Mouse (Mus musculus): ENCODE results near the gene Ifi205. TPM values are rescaled to one million over a fixed set of nuclear protein-coding genes. Genes with fewer than 3 reads are reported as not detected.
"Not testable (repeated sequence)": the region's sequence is repeated elsewhere in the genome, so short reads cannot be mapped to it uniquely, and the experiment has no call there.

The Ifi205 gene
- polyA plus RNA-seq, 1 experiment from 2014 or later: 40.1 TPM

GRCm38 (mm10) chr1:174035841-174036240 is 4.2 kb upstream of the Ifi205 start:
- no peak overlapping the region for H3K4me3 ChIP-seq (ENCODE audit: inconsistent target)
- no peak overlapping the region for H3K27ac ChIP-seq
- 67% methylated on average over 4 of the region's 4 CpGs for WGBS (ENCODE audit: missing documents)
- peaks cover 7% of the 10 kb centered on the region; the same call in 1 of the 2 replicates for H3K79me2 ChIP-seq (ENCODE audit: inconsistent target)
- no peaks in the 10 kb centered on the region for H3K36me3 ChIP-seq (ENCODE audit: inconsistent target)

GRCm38 (mm10) chr1:174007050-174007449 is 24.6 kb downstream of the Ifi205 start:
- not testable (repeated sequence) for H3K27ac ChIP-seq; H3K79me2 ChIP-seq (ENCODE audit: inconsistent target); H3K4me3 ChIP-seq (ENCODE audit: inconsistent target); H3K36me3 ChIP-seq (ENCODE audit: inconsistent target)

- not testable (repeated sequence) for H3K4me3 ChIP-seq (ENCODE audit: inconsistent target); H3K79me2 ChIP-seq (ENCODE audit: inconsistent target); H3K36me3 ChIP-seq (ENCODE audit: inconsistent target)
- WGBS (ENCODE audit: missing documents): 0% methylated on average over 1 of the region's 3 CpGs
- H3K27ac ChIP-seq: peak overlapping the region; percentile 38
Measured at GRCm38 (mm10) chr1:174004352-174005109, 27.1 kb downstream of the Ifi205 start.

GRCm38 (mm10) chr1:173995003-173995402 is 36.6 kb downstream of the Ifi205 start:
- 95% methylated on average over 4 of the region's 4 CpGs for WGBS (ENCODE audit: missing documents)
- H3K36me3 ChIP-seq (ENCODE audit: inconsistent target): no peaks in the 10 kb centered on the region
- H3K79me2 ChIP-seq (ENCODE audit: inconsistent target): no peaks in the 10 kb centered on the region
- H3K27ac ChIP-seq: no peak overlapping the region
- no peak overlapping the region for H3K4me3 ChIP-seq (ENCODE audit: inconsistent target)

GRCm38 (mm10) chr1:173982694-173983305 is 48.8 kb downstream of the Ifi205 start, which contains the start of gene Ifi202b:
Gene Ifi202b (minus strand): TSS chr1:173982744.
- not testable (repeated sequence) for H3K27ac ChIP-seq; H3K36me3 ChIP-seq (ENCODE audit: inconsistent target); H3K4me3 ChIP-seq (ENCODE audit: inconsistent target); H3K79me2 ChIP-seq (ENCODE audit: inconsistent target)
- WGBS (ENCODE audit: missing documents): 94% methylated on average over 2 of the region's 6 CpGs

- not testable (repeated sequence) for H3K36me3 ChIP-seq (ENCODE audit: inconsistent target); H3K79me2 ChIP-seq (ENCODE audit: inconsistent target); H3K4me3 ChIP-seq (ENCODE audit: inconsistent target)
Measured at GRCm38 (mm10) chr1:173981038-173981437, 50.6 kb downstream of the Ifi205 start.

GRCm38 (mm10) chr1:173977622-173978021 is 54.0 kb downstream of the Ifi205 start:
- H3K36me3 ChIP-seq (ENCODE audit: inconsistent target): no peaks in the 10 kb centered on the region
- no peaks in the 10 kb centered on the region for H3K79me2 ChIP-seq (ENCODE audit: inconsistent target)
- no peak overlapping the region for H3K27ac ChIP-seq
- no peak overlapping the region for H3K4me3 ChIP-seq (ENCODE audit: inconsistent target)

More at GRCm38 (mm10) chr1:173981038-173981437, 50.6 kb downstream of the Ifi205 start:
- not testable (repeated sequence) for H3K27ac ChIP-seq
- 94% methylated on average over 3 of the region's 3 CpGs for WGBS (ENCODE audit: missing documents)

GRCm38 (mm10) chr1:173973111-173973510 is 58.5 kb downstream of the Ifi205 start:
- Histone ChIP-seq H3K4me3 (ENCODE audit: inconsistent target) (no peak overlapping the region), H3K27ac (no peak overlapping the region), H3K36me3 (ENCODE audit: inconsistent target) (no peaks in the 10 kb centered on the region), H3K79me2 (ENCODE audit: inconsistent target) (no peaks in the 10 kb centered on the region)

Other genes with a start within 250 kb of the Ifi205 start
- gene Ifi211, start 118.8 kb downstream of the Ifi205 start, polyA plus RNA-seq (2018): 272 to 390 TPM (median 361 TPM) in 3 replicates
- 117 to 429 TPM (median 360 TPM) in 3 replicates for gene Mndal, start 89.3 kb downstream of the Ifi205 start, polyA plus RNA-seq (2018)
- 62.5 to 252 TPM (median 140 TPM) in 3 replicates for gene Ifi203, start 89.1 kb downstream of the Ifi205 start, polyA plus RNA-seq (2018)
- not detected in 3 replicates for gene Ifi202b, start 49.1 kb downstream of the Ifi205 start, polyA plus RNA-seq (2018)
- gene Olfr433, start 8.9 kb upstream of the Ifi205 start, polyA plus RNA-seq (2018): 0.04 to 0.13 TPM (median 0.12 TPM) in 3 replicates
- not detected in 3 replicates for gene Olfr432, start 17.4 kb upstream of the Ifi205 start, polyA plus RNA-seq (2018)
- not detected in 3 replicates for gene Olfr430, start 34.8 kb upstream of the Ifi205 start, polyA plus RNA-seq (2018)
- gene Olfr429, start 52.5 kb upstream of the Ifi205 start, polyA plus RNA-seq (2018): not detected in 3 replicates
- not detected in 3 replicates for gene Olfr427, start 65.1 kb upstream of the Ifi205 start, polyA plus RNA-seq (2018)
- not detected in 3 replicates for gene Olfr231, start 89.4 kb upstream of the Ifi205 start, polyA plus RNA-seq (2018)
- gene Olfr424, start 99.7 kb upstream of the Ifi205 start, polyA plus RNA-seq (2018): not detected in 3 replicates
- gene Olfr420, start 123.8 kb upstream of the Ifi205 start, polyA plus RNA-seq (2018): not detected in 3 replicates
- gene Spta1, start 141.0 kb upstream of the Ifi205 start, polyA plus RNA-seq (2018): 0.16 to 0.19 TPM in 2 of 3 replicates, not detected in the other
- not detected in 3 replicates for gene Olfr419, start 220.3 kb upstream of the Ifi205 start, polyA plus RNA-seq (2018)

All from macrophage (primary cell).